Mouse (Mus musculus): ENCODE results near the gene Ehd2.

The Ehd2 gene

DNA sequence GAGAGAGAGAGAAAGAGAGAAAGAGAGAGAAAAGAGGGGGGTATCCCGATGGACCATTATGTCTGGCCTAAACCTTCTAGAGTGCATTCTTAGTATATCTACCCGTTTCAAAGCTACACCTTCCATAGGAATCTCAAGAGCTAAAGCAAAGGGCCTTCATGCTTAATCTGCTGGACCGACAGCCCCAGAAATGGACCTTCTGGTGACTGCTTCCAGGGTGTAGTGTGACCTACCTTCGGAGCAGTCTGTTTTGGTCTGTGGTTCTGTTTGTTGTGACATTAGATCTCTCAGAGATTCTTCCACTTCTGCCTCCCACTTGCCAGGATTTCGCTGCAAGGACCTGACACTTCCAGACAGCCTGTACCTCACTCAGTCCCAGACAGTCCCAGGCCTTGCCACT is 56.8 kb downstream of the Ehd2 start:
- DNase-seq (ENCODE audit: extremely low spot score, low spot score) = no peak

DNA sequence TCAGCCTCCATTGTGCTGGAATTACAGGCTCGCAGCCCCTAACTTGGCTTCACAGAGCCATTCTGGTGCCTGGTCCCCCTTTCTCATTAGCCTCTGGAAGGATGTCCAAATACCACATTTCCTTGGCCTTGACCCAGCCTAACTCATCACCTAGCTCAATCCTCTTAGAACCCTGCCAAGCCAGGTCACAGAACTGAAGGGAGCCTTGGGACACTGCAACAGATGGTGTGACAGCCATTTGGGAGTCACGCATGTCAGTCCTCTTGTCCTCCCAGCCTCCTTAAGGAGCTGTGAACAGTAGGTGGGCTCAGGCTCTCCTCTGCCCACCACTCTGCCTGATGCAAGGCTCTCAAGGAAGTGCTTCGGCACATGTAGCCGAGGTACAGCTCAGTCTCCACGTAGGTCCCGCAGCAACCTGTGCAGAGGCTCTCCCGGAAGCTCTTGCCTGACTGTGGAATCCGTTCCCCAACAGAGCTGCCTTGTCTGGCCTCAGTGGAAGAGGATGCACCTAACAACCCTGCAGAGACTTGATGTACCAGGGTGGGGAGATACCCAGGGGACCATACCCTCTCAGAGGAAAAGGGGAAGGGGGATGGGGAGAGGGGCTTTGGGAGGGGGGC is 59.3 kb downstream of the Ehd2 start:
- DNase-seq (ENCODE audit: extremely low spot score, low spot score) = no peak

DNA sequence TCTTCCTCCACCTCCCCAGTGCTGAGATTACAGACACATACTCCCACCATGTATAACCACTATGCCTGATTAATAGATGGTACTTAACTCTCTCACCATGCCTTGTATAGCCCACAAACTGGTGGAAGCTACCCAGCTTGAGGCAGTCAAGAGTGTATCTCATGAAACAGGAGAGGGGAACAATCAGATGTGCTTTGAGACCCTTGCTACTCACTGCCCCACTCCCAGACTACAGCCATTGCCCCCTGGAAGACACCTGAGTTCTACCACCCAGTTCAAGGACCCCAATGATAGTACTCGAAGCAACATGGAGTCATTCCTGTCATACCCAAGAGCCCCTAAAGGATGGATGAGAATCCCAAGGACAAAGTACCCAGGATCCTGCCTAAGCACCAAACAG is 60.8 kb downstream of the Ehd2 start:
- no peak for DNase-seq (ENCODE audit: extremely low spot score, low spot score)

DNA sequence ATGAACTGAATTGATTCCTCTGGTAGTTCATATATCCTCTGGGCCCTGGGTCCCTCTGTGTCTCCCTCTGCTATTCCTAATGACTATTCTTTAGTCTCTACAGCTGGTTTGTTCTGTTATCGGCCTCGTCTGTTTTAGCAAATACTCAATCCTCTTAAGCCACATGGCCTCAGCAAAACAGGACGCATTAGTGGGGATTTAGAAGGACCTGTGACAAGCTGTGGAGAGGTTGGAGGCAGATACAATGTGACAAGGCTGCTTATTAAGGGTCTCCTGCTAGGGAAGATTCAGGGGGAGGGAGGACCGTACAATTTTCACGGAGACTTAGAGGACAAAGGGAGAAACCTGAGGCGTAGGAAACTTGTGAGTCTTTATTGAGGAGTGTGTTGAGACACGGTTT is 61.5 kb downstream of the Ehd2 start:
- DNase-seq (ENCODE audit: extremely low spot score, low spot score) = no peak

DNA sequence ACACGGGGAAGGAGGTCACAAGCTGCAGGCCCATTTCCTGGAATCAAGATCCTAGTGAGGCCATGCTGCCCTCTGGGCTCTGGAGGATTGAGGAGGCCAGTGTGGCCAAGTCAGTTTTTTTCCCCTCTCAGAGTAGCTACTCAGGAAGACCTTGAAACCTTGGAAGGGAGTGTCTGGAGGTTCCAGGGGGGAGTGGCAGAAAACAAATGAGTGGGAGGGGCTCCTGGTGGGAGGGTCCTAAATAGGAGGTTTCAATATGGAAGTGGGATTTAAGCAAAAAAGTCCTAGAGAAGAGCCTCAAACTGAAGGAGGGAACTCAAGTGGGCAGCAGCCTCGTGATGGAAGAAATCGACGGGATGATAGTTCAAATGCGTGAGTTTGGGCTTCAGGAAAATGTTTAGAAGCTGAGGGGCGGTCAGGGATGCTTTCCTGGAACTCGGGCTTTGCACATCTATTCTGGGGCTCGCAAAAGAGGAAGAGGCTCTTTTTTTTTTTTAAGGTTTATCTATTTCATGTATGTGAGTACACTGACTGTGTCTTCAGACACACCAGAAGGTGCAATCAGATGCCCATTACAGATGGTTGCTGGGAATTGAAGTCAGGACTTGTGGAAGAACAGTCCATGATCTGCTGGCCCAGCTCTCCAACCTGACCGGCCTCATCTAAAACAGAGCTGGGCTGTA is 65.9 kb downstream of the Ehd2 start:
- no peak for DNase-seq (ENCODE audit: extremely low spot score, low spot score)
